Mouse (Mus musculus) neural tube, embryonic 13.5 days (tissue): ENCODE data around the gene Apba1. TPM values are rescaled to one million over a fixed set of nuclear protein-coding genes. Genes with fewer than 3 reads are reported as not detected.
A peak's percentile ranks its signal among the peaks of the same experiment; 100 is the strongest.

Experiments used
- ATAC-seq: fragments of 200-750 bp; cut with Nextera tagmentation; 2 replicates; pipeline ENCODE4 v1.8.0; 2017; ENCODE audit warnings: low read depth, mild to moderate bottlenecking, moderate TSS enrichment, moderate library complexity
- H3K27ac ChIP-seq: fragments of 300-500 bp; sonication (generic); replicated peaks from 2 replicates; pipeline ENCODE4 v1.5.1; 2015; ENCODE audit warnings: moderate library complexity, mild to moderate bottlenecking, inconsistent platforms
- H3K27me3 ChIP-seq: fragments of 300-500 bp; sonication (generic); 2 replicates; pipeline ENCODE4 v1.6.1; 2015; ENCODE audit warnings: mild to moderate bottlenecking, inconsistent platforms
- H3K36me3 ChIP-seq: fragments of 300-500 bp; sonication (generic); 2 replicates; pipeline ENCODE4 v1.6.1; 2015; ENCODE audit warnings: mild to moderate bottlenecking, inconsistent platforms
- H3K4me1 ChIP-seq: fragments of 300-500 bp; sonication (generic); replicated peaks from 2 replicates; pipeline ENCODE4 v1.6.1; 2015; ENCODE audit warnings: inconsistent platforms
- H3K4me2 ChIP-seq: fragments of 300-500 bp; sonication (generic); 2 replicates; pipeline ENCODE4 v1.6.1; 2015; ENCODE audit warnings: inconsistent platforms, mild to moderate bottlenecking, moderate library complexity
- H3K4me3 ChIP-seq: fragments of 300-500 bp; sonication (generic); 2 replicates; pipeline ENCODE4 v1.5.1; 2015; ENCODE audit warnings: mild to moderate bottlenecking, inconsistent platforms
- H3K9ac ChIP-seq: fragments of 300-500 bp; sonication (generic); 2 replicates; pipeline ENCODE4 v1.6.1; 2015; ENCODE audit warnings: moderate library complexity, mild to moderate bottlenecking, inconsistent platforms
- H3K9me3 ChIP-seq: fragments of 300-500 bp; sonication (generic); 2 replicates; pipeline ENCODE4 v1.6.1; 2016; ENCODE audit warnings: inconsistent platforms
- WGBS: fragments of 180-500 bp; shearing (Covaris S2); methylation state at CpG from one replicate; pipeline ENCODE4 v1.1.7; 2015; 5-methylcytosine and 5-hydroxymethylcytosine counted together
- polyA plus RNA-seq: library from polyadenylated mRNA; unstranded; fragments of >200 nt; fragmentation: Nextera tagmentation; extraction: Ambion mirVana; gene quantifications from 2 replicates; pipeline ENCODE4 v1.2.1, GENCODE M21; 2015

Gene Apba1
- polyA plus RNA-seq, 1 experiment from 2014 or later: 8.7 TPM

- Histone ChIP-seq H3K9ac (no peak overlapping the region), H3K4me2 (no peak overlapping the region), H3K9me3 (no peaks in the 10 kb centered on the region), H3K4me1 (peaks cover 22% of the 10 kb centered on the region; the same call in 1 of the 2 replicates), H3K36me3 (no peaks in the 10 kb centered on the region), H3K27ac (no peak overlapping the region), H3K4me3 (no peak overlapping the region), H3K27me3 (no peaks in the 10 kb centered on the region)
- ATAC-seq: no peak
- WGBS: 79% methylated on average over 1 of the region's 1 CpGs
These were observed 50.5 kb downstream of the Apba1 start for GRCm38 (mm10) chr19:23809236-23809635.

- 75% methylated on average over 5 of the region's 5 CpGs for WGBS
- no peak for ATAC-seq
- Histone ChIP-seq H3K27me3 (no peaks in the 10 kb centered on the region), H3K27ac (no peak overlapping the region), H3K4me3 (no peak overlapping the region), H3K36me3 (no peaks in the 10 kb centered on the region), H3K4me1 (peaks cover 17% of the 10 kb centered on the region; the same call in 1 of the 2 replicates), H3K4me2 (no peak overlapping the region), H3K9ac (no peak overlapping the region), H3K9me3 (no peaks in the 10 kb centered on the region)
These were observed 51.8 kb downstream of the Apba1 start for GRCm38 (mm10) chr19:23810512-23810911.

- no peak for ATAC-seq
- H3K27ac ChIP-seq: no peak overlapping the region
- no peak overlapping the region for H3K4me2 ChIP-seq
- no peaks in the 10 kb centered on the region for H3K9me3 ChIP-seq
- no peaks in the 10 kb centered on the region for H3K36me3 ChIP-seq
- no peak overlapping the region for H3K9ac ChIP-seq
- no peaks in the 10 kb centered on the region for H3K27me3 ChIP-seq
- H3K4me3 ChIP-seq: no peak overlapping the region
- H3K4me1 ChIP-seq: peaks cover 17% of the 10 kb centered on the region; the same call in 1 of the 2 replicates
- 81% methylated on average over 5 of the region's 5 CpGs for WGBS
These were observed 52.3 kb downstream of the Apba1 start for GRCm38 (mm10) chr19:23810976-23811375.

GRCm38 (mm10) chr19:23816762-23817161 is 58.1 kb downstream of the Apba1 start:
- no peak overlapping the region for H3K27ac ChIP-seq
- peaks cover 11% of the 10 kb centered on the region for H3K4me1 ChIP-seq
- peak; percentile 60; the same call in 1 of the 2 replicates for ATAC-seq
- H3K9ac ChIP-seq: no peak overlapping the region
- no peak overlapping the region for H3K4me3 ChIP-seq
- 0 out of 2 replicates have a peak, but pooled peaks cover 12% of the 10 kb centered on the region for H3K36me3 ChIP-seq
- no peaks in the 10 kb centered on the region for H3K27me3 ChIP-seq
- H3K9me3 ChIP-seq: no peaks in the 10 kb centered on the region
- H3K4me2 ChIP-seq: no peak overlapping the region
- 74% methylated on average over 13 of the region's 13 CpGs for WGBS

GRCm38 (mm10) chr19:23817196-23817595 is 58.5 kb downstream of the Apba1 start:
- Histone ChIP-seq H3K9ac (no peak overlapping the region), H3K36me3 (0 out of 2 replicates have a peak, but pooled peaks cover 12% of the 10 kb centered on the region), H3K27ac (no peak overlapping the region), H3K27me3 (no peaks in the 10 kb centered on the region), H3K9me3 (no peaks in the 10 kb centered on the region), H3K4me2 (no peak overlapping the region), H3K4me3 (no peak overlapping the region), H3K4me1 (peaks cover 11% of the 10 kb centered on the region)
- WGBS: 74% methylated on average over 6 of the region's 6 CpGs
- ATAC-seq: no peak

- ATAC-seq: no peak
- WGBS: 55% methylated on average over 8 of the region's 8 CpGs
- H3K9me3 ChIP-seq: no peaks in the 10 kb centered on the region
- no peak overlapping the region for H3K27ac ChIP-seq
- H3K27me3 ChIP-seq: no peaks in the 10 kb centered on the region
- H3K36me3 ChIP-seq: 0 out of 2 replicates have a peak, but pooled peaks cover 12% of the 10 kb centered on the region
- no peak overlapping the region for H3K9ac ChIP-seq
- no peak overlapping the region for H3K4me3 ChIP-seq
- H3K4me2 ChIP-seq: no peak overlapping the region
- H3K4me1 ChIP-seq: peaks cover 11% of the 10 kb centered on the region
These were observed 61.2 kb downstream of the Apba1 start for GRCm38 (mm10) chr19:23819882-23820281.

- no peak overlapping the region for H3K4me3 ChIP-seq
- ATAC-seq: no peak
- H3K9ac ChIP-seq: no peak overlapping the region
- H3K27ac ChIP-seq: no peak overlapping the region
- 46% methylated on average over 3 of the region's 3 CpGs for WGBS
- H3K4me1 ChIP-seq: no peaks in the 10 kb centered on the region
- H3K4me2 ChIP-seq: no peak overlapping the region
- 0 out of 2 replicates have a peak, but pooled peaks cover 3% of the 10 kb centered on the region for H3K36me3 ChIP-seq
- H3K9me3 ChIP-seq: no peaks in the 10 kb centered on the region
- no peaks in the 10 kb centered on the region for H3K27me3 ChIP-seq
These were observed 63.8 kb downstream of the Apba1 start for GRCm38 (mm10) chr19:23822497-23822896.

- H3K4me1 ChIP-seq: no peaks in the 10 kb centered on the region
- no peak overlapping the region for H3K4me3 ChIP-seq
- no peak overlapping the region for H3K9ac ChIP-seq
- no peak overlapping the region for H3K27ac ChIP-seq
- ATAC-seq: no peak
- 92% methylated on average over 4 of the region's 4 CpGs for WGBS
- no peaks in the 10 kb centered on the region for H3K27me3 ChIP-seq
- H3K9me3 ChIP-seq: no peaks in the 10 kb centered on the region
- no peaks in the 10 kb centered on the region for H3K36me3 ChIP-seq
- no peak overlapping the region for H3K4me2 ChIP-seq
These were observed 64.8 kb downstream of the Apba1 start for GRCm38 (mm10) chr19:23823533-23823932.

GRCm38 (mm10) chr19:23826251-23826650 is 67.6 kb downstream of the Apba1 start:
- no peaks in the 10 kb centered on the region for H3K27me3 ChIP-seq
- 84% methylated on average over 8 of the region's 8 CpGs for WGBS
- no peak for ATAC-seq
- no peak overlapping the region for H3K27ac ChIP-seq
- H3K36me3 ChIP-seq: no peaks in the 10 kb centered on the region
- no peaks in the 10 kb centered on the region for H3K9me3 ChIP-seq
- H3K4me2 ChIP-seq: no peak overlapping the region
- H3K4me1 ChIP-seq: peaks cover 12% of the 10 kb centered on the region; the same call in 1 of the 2 replicates
- H3K9ac ChIP-seq: no peak overlapping the region
- no peak overlapping the region for H3K4me3 ChIP-seq

- Histone ChIP-seq H3K27ac (peak overlapping the region; percentile 56; the same call in 1 of the 2 replicates), H3K9ac (no peak overlapping the region), H3K4me3 (no peak overlapping the region), H3K4me1 (peaks cover 54% of the 10 kb centered on the region), H3K27me3 (no peaks in the 10 kb centered on the region), H3K36me3 (no peaks in the 10 kb centered on the region), H3K4me2 (no peak overlapping the region), H3K9me3 (no peaks in the 10 kb centered on the region)
- WGBS: 42% methylated on average over 7 of the region's 7 CpGs
- ATAC-seq: peak; percentile 32
These were observed 72.1 kb downstream of the Apba1 start for GRCm38 (mm10) chr19:23830761-23831160.

GRCm38 (mm10) chr19:23833685-23834682 is 75.3 kb downstream of the Apba1 start:
- 32% methylated on average over 14 of the region's 14 CpGs for WGBS
- H3K36me3 ChIP-seq: no peaks in the 10 kb centered on the region
- H3K9ac ChIP-seq: no peak overlapping the region
- H3K9me3 ChIP-seq: no peaks in the 10 kb centered on the region
- H3K4me3 ChIP-seq: no peak overlapping the region
- H3K27ac ChIP-seq: peak overlapping the region; percentile 80
- ATAC-seq: peak; percentile 60
- H3K4me2 ChIP-seq: peak overlapping the region; percentile 13
- peaks cover 59% of the 10 kb centered on the region for H3K4me1 ChIP-seq
- H3K27me3 ChIP-seq: no peaks in the 10 kb centered on the region

- H3K27ac ChIP-seq: peak overlapping the region; percentile 80
- H3K36me3 ChIP-seq: no peaks in the 10 kb centered on the region
- H3K9me3 ChIP-seq: no peaks in the 10 kb centered on the region
- no peak overlapping the region for H3K4me3 ChIP-seq
- H3K4me1 ChIP-seq: peaks cover 59% of the 10 kb centered on the region
- ATAC-seq: 0 out of 2 replicates have a peak, but pooled peaks have one; percentile 13
- H3K27me3 ChIP-seq: no peaks in the 10 kb centered on the region
- H3K9ac ChIP-seq: no peak overlapping the region
- WGBS: 72% methylated on average over 3 of the region's 3 CpGs
- no peak overlapping the region for H3K4me2 ChIP-seq
These were observed 76.0 kb downstream of the Apba1 start for GRCm38 (mm10) chr19:23834721-23835120.
